Mouse (Mus musculus): ENCODE data around the gene 4931422A03Rik. TPM values are rescaled to one million over a fixed set of nuclear protein-coding genes. Genes with fewer than 3 reads are reported as not detected.
"Not testable (repeated sequence)": the region's sequence is repeated elsewhere in the genome, so short reads cannot be mapped to it uniquely, and the experiment has no call there.

The 4931422A03Rik gene
- 1.2 and 2.2 TPM in 2 replicates for polyA plus RNA-seq (2015; fragmentation: Nextera tagmentation; extraction: Ambion mirVana)

DNA sequence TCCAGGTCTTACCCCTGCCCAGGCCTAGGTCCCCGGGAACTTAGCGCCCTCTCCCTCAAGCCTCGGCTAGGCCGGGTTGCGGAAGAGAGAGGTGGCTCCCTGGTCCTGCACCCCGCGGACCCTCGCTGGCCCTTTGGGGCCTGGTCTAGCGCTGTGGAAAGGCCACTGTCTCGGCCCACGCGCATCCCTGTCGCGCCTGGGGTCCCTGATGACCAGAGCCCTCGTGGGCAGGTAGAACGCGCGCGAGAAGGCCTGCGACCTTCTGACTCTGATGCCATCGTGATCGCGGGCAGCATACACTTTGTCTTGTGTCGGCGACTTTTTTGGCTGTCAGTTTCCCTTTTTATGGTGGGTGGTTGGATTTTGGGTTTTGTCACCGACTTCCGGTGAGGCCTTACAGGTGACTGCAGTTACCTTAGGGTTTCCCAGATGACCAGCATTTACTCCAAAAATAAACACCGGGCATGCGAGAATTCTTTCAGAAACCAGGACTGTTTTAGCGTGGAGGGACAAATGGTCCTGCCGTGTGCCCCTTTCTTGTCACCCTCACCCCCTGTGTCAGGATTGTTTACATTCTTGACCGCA lies at the start of gene 4931422A03Rik:
Gene 4931422A03Rik, minus strand, starts transcription at position 223 of the 585 bp plus-strand sequence.
- no peak for DNase-seq (ENCODE audit: low spot score)

DNA sequence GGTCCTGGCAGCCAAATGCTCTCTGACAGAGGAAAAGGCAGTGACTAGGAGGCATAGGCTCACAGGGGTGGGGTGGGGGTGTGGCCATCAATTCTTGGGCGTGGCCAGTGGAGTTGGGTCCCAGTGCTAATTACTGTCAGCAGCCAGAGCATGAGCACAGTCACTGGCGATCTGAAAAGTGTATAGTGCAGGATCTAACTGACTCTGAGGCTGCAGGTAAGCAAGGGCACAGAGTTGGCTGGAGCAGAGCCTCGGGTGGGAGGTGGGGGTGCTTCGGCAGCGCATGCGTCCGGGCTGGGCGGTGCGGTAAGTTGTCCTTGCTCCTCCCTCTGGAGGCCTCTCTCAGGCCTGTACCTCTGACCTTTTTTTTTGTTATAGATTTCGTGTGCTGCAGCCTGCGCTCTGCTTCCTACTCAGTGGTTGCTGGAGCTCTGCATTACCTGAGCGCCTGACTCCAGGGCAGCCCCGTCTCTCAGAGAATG lies 41.6 kb upstream of the 4931422A03Rik start, which contains the start of gene Cd59b:
Gene Cd59b, plus strand, starts transcription at position 146 of the 482 bp plus-strand sequence.
- peak; percentile 40 for DNase-seq (ENCODE audit: low spot score)

- DNase-seq (ENCODE audit: low spot score) = not testable (repeated sequence)
Measured at GRCm38 (mm10) chr2:104068450-104068849, 40.3 kb upstream of the 4931422A03Rik start, which contains the start of gene Gm10799. Gene Gm10799 (minus strand): TSS chr2:104068550.

DNA sequence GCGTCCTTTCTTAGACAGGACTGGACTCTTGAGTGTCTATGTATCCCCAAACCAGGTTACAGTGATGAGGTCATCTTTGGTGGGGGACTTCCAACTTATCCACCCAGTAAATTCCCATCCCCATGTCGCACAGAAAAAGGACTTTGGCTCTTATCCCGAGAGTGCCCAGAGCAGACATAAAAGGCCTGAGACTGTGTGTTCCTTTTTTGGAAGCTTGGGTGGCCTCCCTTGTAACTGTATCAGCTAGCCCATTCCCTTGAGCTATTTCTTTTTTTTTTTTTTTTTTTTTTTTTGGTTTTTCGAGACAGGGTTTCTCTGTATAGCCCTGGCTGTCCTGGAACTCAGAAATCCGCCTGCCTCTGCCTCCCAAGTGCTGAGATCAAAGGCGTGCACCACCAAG lies 37.4 kb upstream of the 4931422A03Rik start, which contains the start of gene Gm10912:
Gene Gm10912, plus strand, starts transcription at position 301 of the 400 bp plus-strand sequence.
- DNase-seq (ENCODE audit: low spot score) = not testable (repeated sequence)

- no peak for DNase-seq (ENCODE audit: low spot score)
Measured at GRCm38 (mm10) chr2:104064152-104064551, 36.0 kb upstream of the 4931422A03Rik start.

DNA sequence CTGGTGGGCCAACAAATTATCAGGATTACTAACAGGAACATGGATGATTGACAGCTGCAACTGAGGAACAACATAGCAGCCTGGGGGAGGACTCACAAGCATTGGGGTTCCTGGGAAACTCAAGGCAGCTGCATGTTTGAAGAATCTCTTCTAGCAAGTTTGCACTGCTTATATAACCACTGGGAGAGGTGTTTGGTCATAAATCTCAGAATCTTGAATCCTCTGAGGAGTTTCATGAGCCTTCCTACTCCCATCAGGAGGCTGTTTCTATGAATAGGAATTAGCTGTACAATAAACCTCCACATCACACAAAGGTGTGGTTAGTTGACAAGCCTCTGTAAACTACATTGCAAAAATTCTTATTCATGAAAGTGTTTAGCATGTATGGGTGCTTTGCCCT lies 34.5 kb upstream of the 4931422A03Rik start:
- DNase-seq (ENCODE audit: low spot score) = no peak

DNA sequence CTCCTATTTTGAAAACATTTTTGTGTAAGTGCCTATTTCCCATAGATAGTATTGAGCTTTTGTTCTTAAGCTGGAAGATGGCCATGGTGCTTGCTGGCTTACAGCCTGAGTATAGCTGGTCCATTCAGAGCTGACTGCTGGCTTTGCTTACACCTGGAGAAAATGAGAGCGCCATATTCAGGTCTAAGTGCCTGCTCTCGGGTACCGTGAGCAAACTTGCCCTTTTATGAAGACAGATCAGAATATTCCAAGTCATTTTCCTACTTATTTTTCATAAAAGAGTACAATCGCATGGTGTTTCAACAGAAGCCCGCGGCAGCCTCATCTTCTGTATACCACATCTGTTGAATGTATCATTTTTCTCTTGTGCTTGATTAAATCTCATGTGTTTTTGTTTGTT lies 32.8 kb upstream of the 4931422A03Rik start:
- no peak for DNase-seq (ENCODE audit: low spot score)

GRCm38 (mm10) chr2:104059786-104060185 lies 31.6 kb upstream of the 4931422A03Rik start:
- DNase-seq (ENCODE audit: low spot score) = no peak

- no peak for DNase-seq (ENCODE audit: low spot score)
Measured at GRCm38 (mm10) chr2:104058954-104059353, 30.8 kb upstream of the 4931422A03Rik start.

GRCm38 (mm10) chr2:104058381-104058780 lies 30.2 kb upstream of the 4931422A03Rik start:
- no peak for DNase-seq (ENCODE audit: low spot score)

DNA sequence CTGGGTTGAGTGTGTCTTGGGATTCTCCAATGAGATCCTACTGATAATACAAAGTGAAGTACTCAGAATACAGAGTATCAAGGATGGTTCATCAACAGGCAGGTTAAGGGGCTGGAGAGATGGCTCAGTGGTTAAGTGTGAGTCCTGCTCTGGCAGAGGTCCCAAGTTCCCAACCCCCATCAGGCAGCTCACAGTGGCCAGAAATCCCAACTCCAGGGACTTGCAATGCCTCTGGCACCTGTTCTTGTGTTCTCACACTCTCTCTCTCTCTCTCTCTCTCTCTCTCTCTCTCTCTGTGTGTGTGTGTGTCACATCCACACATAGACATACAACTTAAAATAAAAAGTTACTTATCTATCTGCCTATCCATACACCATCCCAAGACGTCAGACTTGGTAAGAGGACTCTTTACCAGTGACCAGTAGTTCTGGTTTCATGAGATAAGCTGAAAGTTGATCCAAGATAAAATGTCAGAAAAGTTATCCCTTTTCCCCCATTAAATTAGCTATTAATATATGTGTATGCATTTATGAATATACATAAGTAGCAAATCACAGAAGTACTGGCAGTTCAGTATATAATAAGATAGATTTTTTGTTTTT lies 16.4 kb upstream of the 4931422A03Rik start:
- DNase-seq (ENCODE audit: low spot score) = no peak

DNA sequence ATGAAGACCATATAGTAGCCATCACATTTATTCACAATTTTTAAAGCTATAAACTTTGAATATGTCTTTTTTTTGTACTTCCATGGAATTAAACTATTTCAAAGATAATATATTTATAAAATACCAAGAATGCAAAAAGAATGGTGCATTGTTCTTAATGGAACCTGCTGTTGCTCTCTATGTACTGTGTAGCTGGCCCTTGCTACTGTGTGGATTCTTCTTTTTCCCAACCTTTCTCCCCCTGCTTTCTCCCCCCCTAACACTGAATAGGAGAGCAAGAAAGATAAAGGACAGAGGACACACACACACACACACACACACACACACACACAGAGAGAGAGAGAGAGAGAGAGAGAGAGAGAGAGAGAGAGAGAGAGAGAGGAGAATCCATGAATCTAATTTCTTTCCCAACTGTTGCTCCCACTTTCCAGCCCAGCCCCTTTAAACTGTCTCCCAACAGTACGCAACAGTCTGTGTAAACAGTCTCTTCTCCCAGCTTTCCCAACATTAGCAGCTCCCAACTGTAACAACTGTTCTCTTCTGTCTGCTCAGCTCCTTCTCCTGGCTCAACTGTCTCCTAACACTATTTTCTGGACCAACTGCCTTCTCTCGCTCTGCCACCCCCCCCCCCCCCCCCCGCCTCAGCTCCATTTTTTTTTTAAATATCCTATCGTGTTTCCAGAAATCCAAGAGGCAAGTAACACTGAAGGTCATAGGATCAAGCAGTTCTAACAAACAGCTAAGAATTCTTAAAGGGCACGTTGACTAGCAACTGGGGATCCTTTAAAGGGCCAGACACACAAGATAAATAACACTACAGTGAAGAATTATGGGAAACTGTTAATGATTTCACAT lies 15.7 kb upstream of the 4931422A03Rik start:
- no peak for DNase-seq (ENCODE audit: low spot score)

- DNase-seq (ENCODE audit: low spot score) = no peak
Measured at GRCm38 (mm10) chr2:104042766-104043165, 14.6 kb upstream of the 4931422A03Rik start.

- no peak for DNase-seq (ENCODE audit: low spot score)
Measured at GRCm38 (mm10) chr2:104041632-104042031, 13.5 kb upstream of the 4931422A03Rik start.

DNA sequence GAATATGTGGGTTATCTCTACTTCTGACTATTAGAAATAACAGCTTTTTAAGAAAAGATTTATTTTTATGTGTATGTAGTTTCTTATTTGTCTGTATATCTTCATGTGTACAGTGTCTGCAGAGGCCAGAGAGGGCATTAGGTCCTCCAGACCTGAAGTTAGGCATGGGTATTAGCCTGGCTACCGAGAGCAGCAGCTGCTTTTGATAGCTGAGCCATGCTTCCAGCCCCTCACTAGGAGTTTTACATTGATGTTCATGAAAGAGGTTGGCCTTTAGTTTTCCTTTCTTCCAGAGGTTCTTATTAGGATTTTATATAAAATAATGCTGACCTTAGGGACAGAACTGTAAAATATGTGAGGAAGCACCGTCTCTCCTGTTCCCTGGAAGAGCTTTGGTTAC lies 10.1 kb upstream of the 4931422A03Rik start:
- no peak for DNase-seq (ENCODE audit: low spot score)

GRCm38 (mm10) chr2:104036316-104036715 lies 8.2 kb upstream of the 4931422A03Rik start:
- no peak for DNase-seq (ENCODE audit: low spot score)

- DNase-seq (ENCODE audit: low spot score) = no peak
Measured at GRCm38 (mm10) chr2:104035595-104035994, 7.4 kb upstream of the 4931422A03Rik start.

DNA sequence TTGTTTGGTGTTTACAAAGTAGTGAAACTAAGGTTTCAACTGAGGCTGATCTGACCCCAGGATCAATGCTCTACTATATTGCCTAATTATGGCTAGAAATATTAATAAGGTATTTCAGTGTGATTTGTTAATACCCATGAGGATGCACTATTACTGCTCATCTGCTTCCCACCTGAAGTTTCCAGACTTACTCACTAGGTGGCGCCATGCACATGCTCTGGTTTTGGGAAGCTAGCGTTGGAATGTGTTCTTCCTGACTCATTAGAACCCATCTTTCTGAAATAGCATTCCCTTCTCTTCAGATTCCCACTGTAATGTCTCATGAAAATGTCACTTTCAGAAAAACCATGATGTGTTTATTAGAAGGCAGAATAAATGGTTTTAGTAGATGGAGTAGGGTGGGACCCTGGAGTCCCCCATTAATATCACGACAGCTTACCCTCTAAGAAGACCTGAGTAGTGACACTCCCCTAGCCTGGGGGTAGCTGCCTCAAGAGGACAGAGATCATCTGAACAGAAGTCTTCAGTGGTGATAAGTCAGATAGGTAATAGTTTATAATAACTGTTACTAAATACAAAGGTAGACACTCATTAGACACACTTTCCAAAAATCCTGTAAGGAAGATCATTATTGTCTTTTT lies 6.8 kb upstream of the 4931422A03Rik start:
- peak; percentile 33 for DNase-seq (ENCODE audit: low spot score)

DNA sequence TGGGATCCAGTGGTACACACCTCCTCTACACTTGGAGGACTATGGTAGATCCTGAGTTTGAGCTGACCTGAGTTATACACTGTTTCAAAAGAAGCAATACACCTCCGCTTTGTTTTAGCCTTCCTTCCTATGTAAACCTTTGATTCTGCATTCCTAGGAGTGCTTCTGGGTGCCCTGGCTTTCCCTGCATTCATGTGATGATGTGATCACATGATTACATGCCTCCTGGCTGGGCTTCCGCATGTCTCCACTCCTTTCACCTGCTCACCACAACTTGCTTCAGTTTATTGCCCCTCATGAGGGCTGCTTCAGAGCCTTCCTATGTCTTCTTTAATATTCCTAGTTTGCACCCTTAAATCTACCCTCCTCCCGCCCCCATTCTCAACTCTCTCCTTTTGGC lies 3.9 kb upstream of the 4931422A03Rik start:
- DNase-seq (ENCODE audit: low spot score) = no peak

DNA sequence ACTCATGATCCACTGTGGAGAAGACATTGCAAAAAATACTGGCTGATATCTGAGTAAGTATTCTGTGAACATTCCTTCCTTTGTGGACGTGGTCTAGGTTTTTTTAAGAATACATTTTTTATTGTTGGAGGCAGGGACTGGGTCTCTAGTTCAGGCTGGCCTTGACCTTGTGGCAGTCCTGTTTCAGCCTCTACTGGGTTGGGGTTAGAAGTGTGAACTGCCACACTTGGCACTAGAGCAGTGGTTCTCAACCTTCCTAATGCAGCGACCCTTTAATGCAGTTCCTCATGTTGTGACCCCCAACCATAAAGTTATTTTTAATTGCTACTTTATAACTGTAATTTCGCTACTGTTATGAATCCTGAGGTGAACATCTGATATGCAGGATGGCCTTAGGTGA lies 2.2 kb upstream of the 4931422A03Rik start:
- DNase-seq (ENCODE audit: low spot score) = no peak

DNA sequence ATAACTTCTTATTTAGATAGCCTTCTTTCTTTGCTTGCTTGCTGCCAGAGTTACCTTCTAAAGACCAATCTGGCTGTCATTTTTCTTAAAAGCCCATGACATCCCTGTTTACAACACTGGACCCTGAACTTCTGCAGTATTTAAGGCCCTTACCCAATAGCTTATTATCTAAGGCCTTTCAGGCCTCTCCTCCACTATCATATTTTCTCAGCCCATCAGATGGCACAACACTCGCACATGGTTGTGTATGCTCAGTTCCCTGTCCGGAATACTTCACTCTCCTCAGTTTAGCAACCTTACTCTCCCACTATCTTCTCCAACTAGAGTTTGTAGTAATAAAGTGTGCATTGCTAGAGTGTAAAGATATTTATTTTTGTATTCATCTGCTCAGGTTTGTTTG lies 913 bp upstream of the 4931422A03Rik start:
- DNase-seq (ENCODE audit: low spot score) = no peak

All from thymus, postnatal 0 days (tissue).